Mouse (Mus musculus) kidney, adult 2 months (tissue): ENCODE measurements around the gene Igf2bp3. TPM values are rescaled to one million over a fixed set of nuclear protein-coding genes. Genes with fewer than 3 reads are reported as not detected.

Experiments
- DNase-seq: peaks from one replicate; pipeline ENCODE4 v3.0.0; 2021
- H3K27ac ChIP-seq: fragments of 200-500 bp; 2 replicates; pipeline ENCODE4 v1.5.1; 2012; ENCODE audit warnings: low read depth, low read length, control low read depth, inconsistent platforms; ENCODE audit not compliant: insufficient read depth
- H3K27me3 ChIP-seq: fragments of 200-500 bp; replicated peaks from 2 replicates; pipeline ENCODE4 v1.6.1; 2012; ENCODE audit warnings: mild to moderate bottlenecking, moderate library complexity, low read length, inconsistent platforms; ENCODE audit not compliant: control insufficient read depth, insufficient read depth
- H3K36me3 ChIP-seq: fragments of 200-500 bp; 2 replicates; pipeline ENCODE4 v1.6.1; 2012; ENCODE audit warnings: mild to moderate bottlenecking, moderate library complexity, low read length, inconsistent platforms; ENCODE audit not compliant: control insufficient read depth, insufficient read depth
- H3K4me1 ChIP-seq: fragments of 200-500 bp; 2 replicates; pipeline ENCODE4 v1.6.1; 2011; ENCODE audit warnings: low read length; ENCODE audit not compliant: control insufficient read depth, insufficient read depth
- H3K4me3 ChIP-seq: fragments of 200-500 bp; 2 replicates; pipeline ENCODE4 v1.5.1; 2011; ENCODE audit warnings: mild to moderate bottlenecking, low read depth, low read length, control low read depth; ENCODE audit not compliant: insufficient read depth
- CTCF ChIP-seq: fragments of 200-500 bp; conservative IDR thresholded peaks from 2 replicates; pipeline ENCODE4 v1.5.1; 2011; ENCODE audit warnings: low read depth, mild to moderate bottlenecking, control low read depth, low read length, moderate library complexity, mixed read lengths; ENCODE audit not compliant: insufficient read depth, insufficient read length
- POLR2A ChIP-seq: fragments of 200-500 bp; IDR thresholded peaks from one replicate; pipeline ENCODE4 v1.6.1; 2011; ENCODE audit warnings: low read depth, low read length, control low read depth
- WGBS: fragments of 180-500 bp; shearing (Covaris S2); methylation state at CpG from one replicate; pipeline ENCODE4 v1.1.7; 2018; 5-methylcytosine and 5-hydroxymethylcytosine counted together
- polyA plus RNA-seq: library from polyadenylated mRNA; depleted of rRNA; stranded (reverse); fragments of >200 nt; gene quantifications from 2 replicates; pipeline ENCODE4 v1.2.3, GENCODE M21; 2012

Gene Igf2bp3
- polyA plus RNA-seq, 1 experiment: 0.03 TPM

GRCm38 (mm10) chr6:49228126-49228679 is 13.4 kb upstream of the Igf2bp3 start:
- Histone ChIP-seq H3K36me3 (no peaks in the 10 kb centered on the region), H3K4me1 (no peaks in the 10 kb centered on the region), H3K27ac (no peak overlapping the region), H3K4me3 (no peak overlapping the region), H3K27me3 (peaks cover 6% of the 10 kb centered on the region)
- 13% methylated on average over 7 of the region's 7 CpGs for WGBS
- TF ChIP-seq POLR2A (no peak), CTCF (peak; percentile 71)
- peak; percentile 56 for DNase-seq

GRCm38 (mm10) chr6:49227184-49227735 is 12.5 kb upstream of the Igf2bp3 start:
- no peak overlapping the region for H3K4me3 ChIP-seq
- DNase-seq: peak; percentile 20
- 7% methylated on average over 15 of the region's 15 CpGs for WGBS
- no peaks in the 10 kb centered on the region for H3K36me3 ChIP-seq
- no peaks in the 10 kb centered on the region for H3K4me1 ChIP-seq
- TF ChIP-seq POLR2A: no peak
- TF ChIP-seq CTCF: no peak
- peaks cover 8% of the 10 kb centered on the region for H3K27me3 ChIP-seq
- no peak overlapping the region for H3K27ac ChIP-seq

- no peak for DNase-seq
- Histone ChIP-seq H3K4me1 (no peaks in the 10 kb centered on the region), H3K36me3 (no peaks in the 10 kb centered on the region), H3K4me3 (no peak overlapping the region), H3K27ac (no peak overlapping the region), H3K27me3 (peaks cover 12% of the 10 kb centered on the region)
- WGBS: 64% methylated on average over 3 of the region's 3 CpGs
- TF ChIP-seq POLR2A (no peak), CTCF (no peak)
Observed at GRCm38 (mm10) chr6:49225728-49226123, 11.0 kb upstream of the Igf2bp3 start.

GRCm38 (mm10) chr6:49224923-49225727 is 10.4 kb upstream of the Igf2bp3 start:
- no peak overlapping the region for H3K4me3 ChIP-seq
- H3K36me3 ChIP-seq: no peaks in the 10 kb centered on the region
- H3K27me3 ChIP-seq: peaks cover 14% of the 10 kb centered on the region
- DNase-seq: no peak
- 34% methylated on average over 11 of the region's 11 CpGs for WGBS
- H3K27ac ChIP-seq: no peak overlapping the region
- no peak for TF ChIP-seq CTCF
- no peaks in the 10 kb centered on the region for H3K4me1 ChIP-seq

GRCm38 (mm10) chr6:49221906-49222305 is 7.1 kb upstream of the Igf2bp3 start:
- H3K27ac ChIP-seq: no peak overlapping the region
- no peak overlapping the region for H3K4me3 ChIP-seq
- peaks cover 21% of the 10 kb centered on the region for H3K27me3 ChIP-seq
- H3K4me1 ChIP-seq: no peaks in the 10 kb centered on the region
- H3K36me3 ChIP-seq: no peaks in the 10 kb centered on the region
- 13% methylated on average over 7 of the region's 7 CpGs for WGBS
- no peak for TF ChIP-seq POLR2A
- no peak for TF ChIP-seq CTCF
- peak; percentile 25 for DNase-seq

- TF ChIP-seq CTCF (no peak), POLR2A (no peak)
- no peak for DNase-seq
- no peaks in the 10 kb centered on the region for H3K36me3 ChIP-seq
- no peaks in the 10 kb centered on the region for H3K4me1 ChIP-seq
- H3K27ac ChIP-seq: no peak overlapping the region
- peaks cover 26% of the 10 kb centered on the region for H3K27me3 ChIP-seq
- no peak overlapping the region for H3K4me3 ChIP-seq
- 16% methylated on average over 16 of the region's 16 CpGs for WGBS
Observed at GRCm38 (mm10) chr6:49219920-49220604, 5.3 kb upstream of the Igf2bp3 start.
